Mouse (Mus musculus) neural tube, embryonic 13.5 days (tissue): ENCODE results near the gene Nanos2. TPM values are rescaled to one million over a fixed set of nuclear protein-coding genes. Genes with fewer than 3 reads are reported as not detected.

Source experiments
- ATAC-seq: fragments of 200-750 bp; cut with Nextera tagmentation; 2 replicates; pipeline ENCODE4 v1.8.0; 2017; ENCODE audit warnings: low read depth, mild to moderate bottlenecking, moderate TSS enrichment, moderate library complexity
- H3K27ac ChIP-seq: fragments of 300-500 bp; sonication (generic); replicated peaks from 2 replicates; pipeline ENCODE4 v1.5.1; 2015; ENCODE audit warnings: moderate library complexity, mild to moderate bottlenecking, inconsistent platforms
- H3K27me3 ChIP-seq: fragments of 300-500 bp; sonication (generic); 2 replicates; pipeline ENCODE4 v1.6.1; 2015; ENCODE audit warnings: mild to moderate bottlenecking, inconsistent platforms
- H3K36me3 ChIP-seq: fragments of 300-500 bp; sonication (generic); 2 replicates; pipeline ENCODE4 v1.6.1; 2015; ENCODE audit warnings: mild to moderate bottlenecking, inconsistent platforms
- H3K4me1 ChIP-seq: fragments of 300-500 bp; sonication (generic); replicated peaks from 2 replicates; pipeline ENCODE4 v1.6.1; 2015; ENCODE audit warnings: inconsistent platforms
- H3K4me2 ChIP-seq: fragments of 300-500 bp; sonication (generic); 2 replicates; pipeline ENCODE4 v1.6.1; 2015; ENCODE audit warnings: inconsistent platforms, mild to moderate bottlenecking, moderate library complexity
- H3K4me3 ChIP-seq: fragments of 300-500 bp; sonication (generic); 2 replicates; pipeline ENCODE4 v1.5.1; 2015; ENCODE audit warnings: mild to moderate bottlenecking, inconsistent platforms
- H3K9ac ChIP-seq: fragments of 300-500 bp; sonication (generic); 2 replicates; pipeline ENCODE4 v1.6.1; 2015; ENCODE audit warnings: moderate library complexity, mild to moderate bottlenecking, inconsistent platforms
- H3K9me3 ChIP-seq: fragments of 300-500 bp; sonication (generic); 2 replicates; pipeline ENCODE4 v1.6.1; 2016; ENCODE audit warnings: inconsistent platforms
- WGBS: fragments of 180-500 bp; shearing (Covaris S2); methylation state at CpG from one replicate; pipeline ENCODE4 v1.1.7; 2015; 5-methylcytosine and 5-hydroxymethylcytosine counted together
- polyA plus RNA-seq: library from polyadenylated mRNA; unstranded; fragments of >200 nt; fragmentation: Nextera tagmentation; extraction: Ambion mirVana; gene quantifications from 2 replicates; pipeline ENCODE4 v1.2.1, GENCODE M21; 2015

Gene Nanos2
- polyA plus RNA-seq, 1 experiment from 2014 or later, result 0.56 TPM

- H3K4me3 ChIP-seq, result peak overlapping the region; percentile 23
- H3K4me1 ChIP-seq, result peaks cover 73% of the 10 kb centered on the region
- H3K9ac ChIP-seq, result peak overlapping the region; percentile 62
- H3K4me2 ChIP-seq, result peak overlapping the region; percentile 51
- H3K27me3 ChIP-seq, result peaks cover 8% of the 10 kb centered on the region
- no peaks in the 10 kb centered on the region for H3K9me3 ChIP-seq
- H3K36me3 ChIP-seq, result peaks cover 16% of the 10 kb centered on the region
- WGBS, result 4% methylated on average over 20 of the region's 20 CpGs
- ATAC-seq, result no peak
- H3K27ac ChIP-seq, result 0 out of 2 replicates have a peak overlapping the region, but pooled peaks have one; percentile 52
These were observed 24.4 kb upstream of the Nanos2 start for GRCm38 (mm10) chr7:18962795-18963194.

GRCm38 (mm10) chr7:18963294-18963843, 23.8 kb upstream of the Nanos2 start:
- H3K27ac ChIP-seq, result no peak overlapping the region
- H3K9ac ChIP-seq, result peak overlapping the region; percentile 22; the same call in 1 of the 2 replicates
- peaks cover 10% of the 10 kb centered on the region; the same call in 1 of the 2 replicates for H3K36me3 ChIP-seq
- no peak overlapping the region for H3K4me3 ChIP-seq
- peaks cover 68% of the 10 kb centered on the region for H3K4me1 ChIP-seq
- ATAC-seq, result no peak
- peaks cover 8% of the 10 kb centered on the region for H3K27me3 ChIP-seq
- H3K4me2 ChIP-seq, result peak overlapping the region; percentile 51
- WGBS, result 3% methylated on average over 19 of the region's 19 CpGs
- no peaks in the 10 kb centered on the region for H3K9me3 ChIP-seq

- H3K36me3 ChIP-seq, result no peaks in the 10 kb centered on the region
- no peak for ATAC-seq
- no peak overlapping the region for H3K4me2 ChIP-seq
- no peak overlapping the region for H3K9ac ChIP-seq
- no peak overlapping the region for H3K4me3 ChIP-seq
- H3K27me3 ChIP-seq, result peaks cover 8% of the 10 kb centered on the region
- 85% methylated on average over 5 of the region's 5 CpGs for WGBS
- peaks cover 52% of the 10 kb centered on the region for H3K4me1 ChIP-seq
- H3K9me3 ChIP-seq, result no peaks in the 10 kb centered on the region
- H3K27ac ChIP-seq, result no peak overlapping the region; the same call in 1 of the 2 replicates
These were observed 21.9 kb upstream of the Nanos2 start for GRCm38 (mm10) chr7:18965312-18965711.

GRCm38 (mm10) chr7:18967603-18968002, 19.6 kb upstream of the Nanos2 start:
- H3K27ac ChIP-seq, result no peak overlapping the region
- WGBS, result 8% methylated on average over 8 of the region's 8 CpGs
- no peak overlapping the region for H3K4me3 ChIP-seq
- H3K4me1 ChIP-seq, result peaks cover 29% of the 10 kb centered on the region
- H3K9me3 ChIP-seq, result 0 out of 2 replicates have a peak, but pooled peaks cover 6% of the 10 kb centered on the region
- peak; percentile 56; the same call in 1 of the 2 replicates for ATAC-seq
- no peak overlapping the region for H3K9ac ChIP-seq
- no peaks in the 10 kb centered on the region for H3K36me3 ChIP-seq
- peaks cover 3% of the 10 kb centered on the region; the same call in 1 of the 2 replicates for H3K27me3 ChIP-seq
- no peak overlapping the region for H3K4me2 ChIP-seq

- Histone ChIP-seq H3K27ac (no peak overlapping the region), H3K9ac (no peak overlapping the region), H3K36me3 (no peaks in the 10 kb centered on the region), H3K4me2 (no peak overlapping the region), H3K27me3 (no peaks in the 10 kb centered on the region), H3K9me3 (0 out of 2 replicates have a peak, but pooled peaks cover 6% of the 10 kb centered on the region), H3K4me1 (peaks cover 8% of the 10 kb centered on the region), H3K4me3 (no peak overlapping the region)
- WGBS, result 84% methylated on average over 3 of the region's 3 CpGs
- no peak for ATAC-seq
These were observed 16.2 kb upstream of the Nanos2 start for GRCm38 (mm10) chr7:18970956-18971355.

GRCm38 (mm10) chr7:18978381-18978780, 8.8 kb upstream of the Nanos2 start:
- Histone ChIP-seq H3K4me1 (no peaks in the 10 kb centered on the region), H3K9ac (no peak overlapping the region), H3K4me2 (no peak overlapping the region), H3K9me3 (no peaks in the 10 kb centered on the region), H3K36me3 (no peaks in the 10 kb centered on the region), H3K27ac (no peak overlapping the region), H3K4me3 (no peak overlapping the region), H3K27me3 (no peaks in the 10 kb centered on the region)
- 88% methylated on average over 9 of the region's 9 CpGs for WGBS
- no peak for ATAC-seq

GRCm38 (mm10) chr7:18986503-18986902, 697 bp upstream of the Nanos2 start:
- H3K4me2 ChIP-seq, result no peak overlapping the region
- no peaks in the 10 kb centered on the region for H3K9me3 ChIP-seq
- no peak for ATAC-seq
- H3K27ac ChIP-seq, result no peak overlapping the region
- H3K4me1 ChIP-seq, result peaks cover 6% of the 10 kb centered on the region
- H3K27me3 ChIP-seq, result peaks cover 4% of the 10 kb centered on the region; the same call in 1 of the 2 replicates
- 83% methylated on average over 2 of the region's 2 CpGs for WGBS
- no peaks in the 10 kb centered on the region for H3K36me3 ChIP-seq
- no peak overlapping the region for H3K4me3 ChIP-seq
- no peak overlapping the region for H3K9ac ChIP-seq

GRCm38 (mm10) chr7:18987747-18988146, 547 bp downstream of the Nanos2 start:
- Histone ChIP-seq H3K4me1 (peaks cover 18% of the 10 kb centered on the region), H3K9ac (no peak overlapping the region), H3K9me3 (no peaks in the 10 kb centered on the region), H3K27me3 (peaks cover 9% of the 10 kb centered on the region), H3K4me2 (no peak overlapping the region), H3K4me3 (no peak overlapping the region), H3K27ac (no peak overlapping the region), H3K36me3 (no peaks in the 10 kb centered on the region)
- WGBS, result 71% methylated on average over 13 of the region's 13 CpGs
- no peak for ATAC-seq

- Histone ChIP-seq H3K36me3 (no peaks in the 10 kb centered on the region), H3K27ac (no peak overlapping the region), H3K9me3 (no peaks in the 10 kb centered on the region), H3K4me1 (peaks cover 29% of the 10 kb centered on the region), H3K4me2 (no peak overlapping the region), H3K9ac (no peak overlapping the region), H3K27me3 (peaks cover 19% of the 10 kb centered on the region), H3K4me3 (no peak overlapping the region)
- WGBS, result 69% methylated on average over 6 of the region's 6 CpGs
- ATAC-seq, result no peak
These were observed 1.6 kb downstream of the Nanos2 start for GRCm38 (mm10) chr7:18988780-18989179.

- peak overlapping the region; percentile 62 for H3K4me3 ChIP-seq
- H3K4me1 ChIP-seq, result peaks cover 40% of the 10 kb centered on the region
- WGBS, result 8% methylated on average over 5 of the region's 5 CpGs
- no peaks in the 10 kb centered on the region for H3K9me3 ChIP-seq
- peak overlapping the region; percentile 94 for H3K27ac ChIP-seq
- no peaks in the 10 kb centered on the region for H3K36me3 ChIP-seq
- peak overlapping the region; percentile 65 for H3K9ac ChIP-seq
- 0 out of 2 replicates have a peak, but pooled peaks have one; percentile 17 for ATAC-seq
- peak overlapping the region; percentile 83 for H3K4me2 ChIP-seq
- peaks cover 21% of the 10 kb centered on the region for H3K27me3 ChIP-seq
These were observed 2.8 kb downstream of the Nanos2 start for GRCm38 (mm10) chr7:18989995-18990394.

GRCm38 (mm10) chr7:18990601-18991295, 3.5 kb downstream of the Nanos2 start, which contains the start of gene Mypop:
Gene Mypop, plus strand, starts transcription at chr7:18991245.
- Histone ChIP-seq H3K36me3 (peaks cover 8% of the 10 kb centered on the region; the same call in 1 of the 2 replicates), H3K27me3 (peaks cover 21% of the 10 kb centered on the region), H3K27ac (peak within 1 kb of the TSS; percentile 94), H3K9ac (peak within 1 kb of the TSS; percentile 79), H3K4me2 (peak within 1 kb of the TSS; percentile 83), H3K4me1 (peaks cover 46% of the 10 kb centered on the region), H3K4me3 (peak within 1 kb of the TSS; percentile 62), H3K9me3 (no peaks in the 10 kb centered on the region)
- peak; percentile 94 for ATAC-seq
- under 1% methylated on average over 37 of the region's 37 CpGs for WGBS

GRCm38 (mm10) chr7:18991660-18992293, 4.6 kb downstream of the Nanos2 start:
- peak; percentile 36 for ATAC-seq
- no peaks in the 10 kb centered on the region for H3K9me3 ChIP-seq

More at GRCm38 (mm10) chr7:18991660-18992293, 4.6 kb downstream of the Nanos2 start:
- Histone ChIP-seq H3K9ac (peak overlapping the region; percentile 79), H3K4me1 (peaks cover 46% of the 10 kb centered on the region), H3K4me2 (peak overlapping the region; percentile 83), H3K36me3 (peaks cover 18% of the 10 kb centered on the region), H3K27me3 (peaks cover 21% of the 10 kb centered on the region), H3K27ac (peak overlapping the region; percentile 80), H3K4me3 (peak overlapping the region; percentile 62)
- under 1% methylated on average over 59 of the region's 59 CpGs for WGBS
